Mouse (Mus musculus): ENCODE measurements around the gene Meltf. TPM values are rescaled to one million over a fixed set of nuclear protein-coding genes. Genes with fewer than 3 reads are reported as not detected.

Meltf gene
- 0.78 TPM for polyA plus RNA-seq (2014; fragmentation: Illumina TruSeq; extraction: RNeasy Lipid Tissue Mini Kit (QIAGEN cat#74804); ENCODE audit: low read depth, low replicate concordance)

GRCm38 (mm10) chr16:31878573-31879257 is at the start of gene Meltf:
Meltf (plus strand) TSS chr16:31878810.

GRCm38 (mm10) chr16:31933751-31934549 is 55.3 kb downstream of the Meltf start, which contains the start of gene Pigz:
Pigz (plus strand) TSS chr16:31933851.

GRCm38 (mm10) chr16:31948345-31948774 is 69.8 kb downstream of the Meltf start, which contains the start of the genes 0610012G03Rik and Ncbp2:
0610012G03Rik (minus strand) TSS chr16:31948494.
Ncbp2 (plus strand) TSS chr16:31948513.

Other genes with a start within 250 kb of the Meltf start
- 49.6 TPM for gene Dlg1, start 215.4 kb upstream of the Meltf start, polyA plus RNA-seq (2014; fragmentation: Illumina TruSeq; extraction: RNeasy Lipid Tissue Mini Kit (QIAGEN cat#74804); ENCODE audit: low read depth, low replicate concordance)
- gene Pigz, start 55.0 kb downstream of the Meltf start, polyA plus RNA-seq (2014; fragmentation: Illumina TruSeq; extraction: RNeasy Lipid Tissue Mini Kit (QIAGEN cat#74804); ENCODE audit: low read depth, low replicate concordance), result not detected
- gene 0610012G03Rik, start 69.7 kb downstream of the Meltf start, polyA plus RNA-seq (2014; fragmentation: Illumina TruSeq; extraction: RNeasy Lipid Tissue Mini Kit (QIAGEN cat#74804); ENCODE audit: low read depth, low replicate concordance), result 3.7 TPM
- 96.9 TPM for gene Ncbp2, start 69.7 kb downstream of the Meltf start, polyA plus RNA-seq (2014; fragmentation: Illumina TruSeq; extraction: RNeasy Lipid Tissue Mini Kit (QIAGEN cat#74804); ENCODE audit: low read depth, low replicate concordance)
- gene Senp5, start 124.5 kb downstream of the Meltf start, polyA plus RNA-seq (2014; fragmentation: Illumina TruSeq; extraction: RNeasy Lipid Tissue Mini Kit (QIAGEN cat#74804); ENCODE audit: low read depth, low replicate concordance), result 21.2 TPM
- 28.9 TPM for gene Pak2, start 200.5 kb downstream of the Meltf start, polyA plus RNA-seq (2014; fragmentation: Illumina TruSeq; extraction: RNeasy Lipid Tissue Mini Kit (QIAGEN cat#74804); ENCODE audit: low read depth, low replicate concordance)
- 18.1 TPM for gene Pigx, start 220.9 kb downstream of the Meltf start, polyA plus RNA-seq (2014; fragmentation: Illumina TruSeq; extraction: RNeasy Lipid Tissue Mini Kit (QIAGEN cat#74804); ENCODE audit: low read depth, low replicate concordance)
- gene Cep19, start 221.0 kb downstream of the Meltf start, polyA plus RNA-seq (2014; fragmentation: Illumina TruSeq; extraction: RNeasy Lipid Tissue Mini Kit (QIAGEN cat#74804); ENCODE audit: low read depth, low replicate concordance), result 66.8 TPM